Mouse (Mus musculus) cortical plate, adult 2 months (tissue): Measurements from ENCODE around the gene Lrp1.

ENCODE experiments used
- CTCF ChIP-seq: fragments of 200-500 bp; IDR thresholded peaks from 2 replicates; pipeline ENCODE4 v1.5.1; 2011; ENCODE audit warnings: mild to moderate bottlenecking, control low read depth, low read length; ENCODE audit not compliant: insufficient read depth; ENCODE audit errors: extremely low read depth
- POLR2A ChIP-seq: fragments of 200-500 bp; IDR thresholded peaks from 2 replicates; pipeline ENCODE4 v1.6.1; 2011; ENCODE audit warnings: mild to moderate bottlenecking, low read length, control low read depth; ENCODE audit not compliant: insufficient read depth; ENCODE audit errors: extremely low read depth

- TF ChIP-seq POLR2A, result no peak
- no peak for TF ChIP-seq CTCF
Measured at GRCm38 (mm10) chr10:127515271-127515982, 105.5 kb downstream of the Lrp1 start.
